Mouse (Mus musculus) C2C12 (cell line): ENCODE data around the gene Kcnk13.

ENCODE experiments used
- CEBPB ChIP-seq: IDR thresholded peaks from one replicate; pipeline ENCODE4 v1.6.1; 2011; ENCODE audit warnings: low read depth, mild to moderate bottlenecking, control low read depth, moderate library complexity
- CTCF ChIP-seq: IDR thresholded peaks from one replicate; pipeline ENCODE4 v1.5.1; 2011; ENCODE audit not compliant: control insufficient read depth, insufficient read depth, insufficient read length
- FOSL1 ChIP-seq: IDR thresholded peaks from one replicate; pipeline ENCODE4 v1.8.0; 2011; ENCODE audit warnings: mild to moderate bottlenecking, low read length; ENCODE audit not compliant: poor library complexity, insufficient read depth, severe bottlenecking
- MAX ChIP-seq: IDR thresholded peaks from one replicate; pipeline ENCODE4 v1.6.1; 2011; ENCODE audit warnings: mild to moderate bottlenecking, control low read depth
- MYOG ChIP-seq: IDR thresholded peaks from one replicate; pipeline ENCODE4 v1.6.1; 2011; ENCODE audit not compliant: control insufficient read depth, insufficient read length; ENCODE audit errors: extremely low read depth
- USF1 ChIP-seq: IDR thresholded peaks from one replicate; pipeline ENCODE4 v1.6.1; 2011; ENCODE audit warnings: low read depth, mild to moderate bottlenecking, control low read depth, moderate library complexity

DNA sequence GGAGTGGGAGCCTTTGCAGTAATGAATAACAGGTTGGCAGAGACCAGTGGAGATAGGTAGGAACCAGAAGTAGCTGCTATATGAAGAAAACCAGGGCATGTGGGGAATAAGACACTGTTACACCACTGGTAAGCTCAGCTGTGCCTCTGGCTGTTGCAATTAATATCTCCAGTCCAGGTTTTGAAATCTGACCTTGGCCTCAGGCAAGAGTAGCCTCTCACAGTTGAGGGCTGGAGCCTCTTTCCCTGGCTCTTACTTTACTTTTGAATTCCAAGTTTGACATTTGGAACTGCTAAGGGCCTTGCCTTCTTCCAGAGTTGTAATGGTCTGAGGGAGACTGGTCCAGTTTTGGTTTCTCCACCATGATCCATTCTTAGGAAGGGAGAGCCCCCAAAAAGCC is 97.5 kb downstream of the Kcnk13 start:
- TF ChIP-seq MYOG (no peak), CTCF (no peak), USF1 (no peak), CEBPB (no peak), MAX (no peak), FOSL1 (no peak)
